Mouse (Mus musculus): ENCODE measurements around the gene Fancc. TPM values are rescaled to one million over a fixed set of nuclear protein-coding genes. Genes with fewer than 3 reads are reported as not detected.

Fancc gene
- polyA plus RNA-seq (2015; fragmentation: Nextera tagmentation; extraction: Ambion mirVana) = 21.0 and 21.2 TPM in 2 replicates

- Histone ChIP-seq H3K4me1 (peaks cover 8% of the 10 kb centered on the region), H3K4me2 (peak within 1 kb of the TSS; percentile 46), H3K27me3 (no peaks in the 10 kb centered on the region), H3K27ac (peak within 1 kb of the TSS; percentile 71; the same call in 1 of the 2 replicates), H3K9me3 (no peaks in the 10 kb centered on the region), H3K4me3 (no peak within 1 kb of the TSS), H3K9ac (peak within 1 kb of the TSS; percentile 44; the same call in 1 of the 2 replicates), H3K36me3 (no peaks in the 10 kb centered on the region)
- 18% methylated on average over 23 of the region's 23 CpGs for WGBS
- ATAC-seq (ENCODE audit: insufficient number of reproducible peaks, insufficient read depth, low FRiP score, low TSS enrichment, low read depth) = no peak
Observed at GRCm38 (mm10) chr13:63496646-63497582, at the start of gene Fancc. TSS of gene Fancc (minus strand) at chr13:63497278.

DNA sequence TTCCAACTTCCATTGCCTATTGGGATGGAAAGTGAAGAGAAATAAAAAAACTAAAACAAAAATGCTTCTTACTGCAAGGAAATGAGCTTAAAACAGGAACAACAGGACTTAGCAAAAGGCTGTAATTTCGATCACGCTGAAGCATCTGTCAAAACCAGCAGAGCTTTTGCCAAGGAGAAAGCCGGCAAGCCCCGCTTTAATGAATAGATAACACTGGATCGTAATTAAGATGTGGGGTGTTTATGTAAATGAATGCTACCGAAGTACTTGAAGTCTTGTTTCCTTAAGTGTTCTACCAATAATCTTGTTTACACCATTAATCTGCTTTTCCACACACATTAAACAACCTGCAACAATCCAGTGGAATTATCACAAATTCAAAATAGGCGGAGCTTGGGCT, 48.2 kb upstream of the Fancc start:
- Histone ChIP-seq H3K9ac (no peak overlapping the region), H3K4me3 (no peak overlapping the region), H3K27ac (no peak overlapping the region), H3K9me3 (no peaks in the 10 kb centered on the region), H3K4me2 (no peak overlapping the region), H3K36me3 (peaks cover 67% of the 10 kb centered on the region), H3K27me3 (no peaks in the 10 kb centered on the region), H3K4me1 (peaks cover 25% of the 10 kb centered on the region)
- 77% methylated on average over 7 of the region's 7 CpGs for whole genome bisulfite sequencing
- ATAC-seq (ENCODE audit: insufficient number of reproducible peaks, insufficient read depth, low FRiP score, low TSS enrichment, low read depth) = no peak

DNA sequence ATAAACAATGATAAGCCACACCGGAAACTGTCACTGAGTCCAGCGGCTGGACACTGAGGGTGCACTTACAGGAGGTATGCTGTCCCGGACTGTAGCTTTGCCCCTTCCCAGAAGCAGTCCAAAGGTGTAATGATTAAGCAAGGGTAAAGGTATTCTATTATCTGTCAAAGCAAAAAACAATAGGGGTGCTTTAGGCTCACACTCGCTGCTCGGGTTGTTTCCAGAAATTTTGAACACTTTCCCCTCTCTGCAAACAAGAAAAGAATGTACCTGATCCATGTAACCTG, 47.8 kb upstream of the Fancc start:
- Histone ChIP-seq H3K27me3 (no peaks in the 10 kb centered on the region), H3K9me3 (no peaks in the 10 kb centered on the region), H3K4me1 (peaks cover 21% of the 10 kb centered on the region), H3K4me2 (no peak overlapping the region), H3K36me3 (peaks cover 68% of the 10 kb centered on the region), H3K27ac (no peak overlapping the region), H3K9ac (no peak overlapping the region), H3K4me3 (no peak overlapping the region)
- 69% methylated on average over 5 of the region's 5 CpGs for WGBS
- no peak for ATAC-seq (ENCODE audit: insufficient number of reproducible peaks, insufficient read depth, low FRiP score, low TSS enrichment, low read depth)

DNA sequence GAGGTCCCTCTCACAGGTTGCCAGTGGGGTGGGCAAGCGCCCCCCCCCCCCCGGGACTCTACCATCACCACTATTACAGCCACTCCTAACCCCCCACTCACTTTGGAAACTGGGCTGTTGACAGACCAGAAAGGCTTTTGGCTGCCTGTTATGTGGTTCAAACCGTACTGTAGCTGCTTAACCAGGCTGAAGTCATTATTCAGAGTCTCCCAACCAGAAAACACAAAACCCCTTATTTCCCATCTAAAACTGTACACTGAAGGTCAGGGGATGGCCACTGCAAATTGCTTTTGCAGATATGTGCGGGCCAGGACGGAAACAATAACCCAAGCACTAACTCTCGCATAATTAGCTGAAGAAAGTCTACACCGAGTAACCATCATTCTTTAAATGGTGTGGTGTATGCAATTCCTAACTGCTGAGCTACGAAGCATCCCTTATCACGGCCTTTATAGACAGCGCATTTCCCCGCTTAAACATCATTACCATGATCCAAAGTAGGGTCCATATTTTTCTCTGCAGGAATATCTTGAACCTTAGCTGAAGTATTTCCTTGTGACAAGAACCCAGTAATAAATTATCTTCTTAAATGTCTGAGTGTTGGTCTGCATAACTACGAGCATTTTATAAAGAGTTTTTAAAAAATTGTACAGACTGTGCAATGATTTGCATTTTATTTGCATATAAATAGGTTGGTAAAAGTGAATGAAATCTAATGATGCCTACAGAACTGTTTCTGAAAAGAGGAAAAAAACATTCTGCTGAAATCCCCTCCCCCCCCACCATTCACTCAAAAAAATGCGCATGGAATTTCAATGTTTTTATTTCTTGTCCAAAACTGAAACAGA, 47.3 kb upstream of the Fancc start:
- no peak overlapping the region for H3K4me3 ChIP-seq
- no peak overlapping the region for H3K27ac ChIP-seq
- H3K36me3 ChIP-seq = peaks cover 74% of the 10 kb centered on the region
- H3K4me1 ChIP-seq = peaks cover 17% of the 10 kb centered on the region
- H3K4me2 ChIP-seq = no peak overlapping the region
- no peaks in the 10 kb centered on the region for H3K9me3 ChIP-seq
- no peak for ATAC-seq (ENCODE audit: insufficient number of reproducible peaks, insufficient read depth, low FRiP score, low TSS enrichment, low read depth)
- 65% methylated on average over 13 of the region's 13 CpGs for WGBS
- no peaks in the 10 kb centered on the region for H3K27me3 ChIP-seq
- no peak overlapping the region for H3K9ac ChIP-seq

DNA sequence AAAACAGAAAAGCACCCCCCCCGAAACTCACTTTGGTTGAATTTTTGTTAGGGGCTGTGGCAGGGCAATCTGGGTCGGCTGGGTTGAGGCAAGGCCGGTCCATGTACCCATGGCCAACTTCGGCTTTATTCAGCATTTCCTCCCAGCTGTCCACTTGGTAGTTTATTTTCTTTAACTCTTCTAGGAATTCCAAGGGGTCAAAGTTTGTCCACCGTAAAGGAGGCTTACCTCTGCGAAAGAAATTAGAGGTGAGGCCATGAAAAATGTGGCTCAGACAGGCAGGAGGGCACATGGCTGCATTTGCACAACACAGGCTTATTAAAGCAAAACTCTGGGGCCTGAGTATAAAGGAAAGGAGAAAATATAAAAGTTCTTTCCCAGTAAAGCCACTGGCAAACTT, 46.4 kb upstream of the Fancc start:
- Histone ChIP-seq H3K27me3 (no peaks in the 10 kb centered on the region), H3K4me3 (no peak overlapping the region), H3K27ac (no peak overlapping the region), H3K4me1 (peaks cover 10% of the 10 kb centered on the region), H3K4me2 (no peak overlapping the region), H3K36me3 (peaks cover 83% of the 10 kb centered on the region), H3K9me3 (no peaks in the 10 kb centered on the region), H3K9ac (no peak overlapping the region)
- no peak for ATAC-seq (ENCODE audit: insufficient number of reproducible peaks, insufficient read depth, low FRiP score, low TSS enrichment, low read depth)
- WGBS = 49% methylated on average over 6 of the region's 6 CpGs

DNA sequence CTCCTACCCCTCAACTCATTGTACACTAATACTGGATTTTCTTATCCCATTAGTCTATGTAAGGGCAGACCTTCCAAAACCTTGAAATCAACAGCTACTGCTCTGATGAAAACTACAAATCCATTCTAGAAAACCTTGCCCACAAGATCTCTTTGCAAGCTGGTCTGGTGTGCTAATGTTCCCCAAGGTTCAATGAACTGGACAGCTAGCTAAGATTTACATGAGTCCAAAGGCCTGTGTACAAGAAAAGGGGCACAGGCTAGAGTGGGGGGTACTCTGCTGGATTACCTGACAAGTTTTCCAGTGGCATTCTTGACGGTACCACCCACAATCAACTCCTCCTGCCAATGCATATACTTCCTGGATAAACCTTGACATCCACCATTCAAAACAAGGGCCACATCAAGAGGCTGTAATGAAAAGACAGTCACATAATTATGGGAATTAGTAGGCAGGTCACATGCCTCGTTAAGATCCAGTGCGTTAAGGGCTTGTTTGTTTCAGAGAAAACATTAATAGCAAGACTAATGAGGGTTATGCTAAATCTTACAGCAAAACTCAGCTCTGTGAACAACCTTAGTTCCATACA, 45.8 kb upstream of the Fancc start:
- Histone ChIP-seq H3K9ac (no peak overlapping the region), H3K27ac (no peak overlapping the region), H3K4me3 (no peak overlapping the region), H3K4me2 (no peak overlapping the region), H3K9me3 (no peaks in the 10 kb centered on the region), H3K4me1 (peaks cover 7% of the 10 kb centered on the region; the same call in 1 of the 2 replicates), H3K27me3 (no peaks in the 10 kb centered on the region), H3K36me3 (peaks cover 88% of the 10 kb centered on the region)
- ATAC-seq (ENCODE audit: insufficient number of reproducible peaks, insufficient read depth, low FRiP score, low TSS enrichment, low read depth) = no peak
- WGBS = 68% methylated on average over 3 of the region's 3 CpGs

GRCm38 (mm10) chr13:63541510-63541909, 44.4 kb upstream of the Fancc start:
- no peak for ATAC-seq (ENCODE audit: insufficient number of reproducible peaks, insufficient read depth, low FRiP score, low TSS enrichment, low read depth)
- no peak overlapping the region for H3K9ac ChIP-seq
- no peak overlapping the region for H3K4me2 ChIP-seq
- peaks cover 7% of the 10 kb centered on the region; the same call in 1 of the 2 replicates for H3K4me1 ChIP-seq
- H3K4me3 ChIP-seq = no peak overlapping the region
- no peaks in the 10 kb centered on the region for H3K27me3 ChIP-seq
- no peak overlapping the region for H3K27ac ChIP-seq
- H3K9me3 ChIP-seq = no peaks in the 10 kb centered on the region
- H3K36me3 ChIP-seq = peaks cover 93% of the 10 kb centered on the region

- 90% methylated on average over 12 of the region's 12 CpGs for WGBS
- Histone ChIP-seq H3K4me1 (peaks cover 7% of the 10 kb centered on the region; the same call in 1 of the 2 replicates), H3K9me3 (no peaks in the 10 kb centered on the region), H3K4me2 (no peak overlapping the region), H3K27me3 (no peaks in the 10 kb centered on the region), H3K36me3 (peaks cover 93% of the 10 kb centered on the region), H3K4me3 (no peak overlapping the region), H3K27ac (no peak overlapping the region), H3K9ac (no peak overlapping the region)
- no peak for ATAC-seq (ENCODE audit: insufficient number of reproducible peaks, insufficient read depth, low FRiP score, low TSS enrichment, low read depth)
Observed at GRCm38 (mm10) chr13:63540584-63540983, 43.5 kb upstream of the Fancc start.

- 80% methylated on average over 4 of the region's 4 CpGs for whole genome bisulfite sequencing
- no peak overlapping the region for H3K27ac ChIP-seq
- no peak for ATAC-seq (ENCODE audit: insufficient number of reproducible peaks, insufficient read depth, low FRiP score, low TSS enrichment, low read depth)
Observed at GRCm38 (mm10) chr13:63534981-63535380, 37.9 kb upstream of the Fancc start.

DNA sequence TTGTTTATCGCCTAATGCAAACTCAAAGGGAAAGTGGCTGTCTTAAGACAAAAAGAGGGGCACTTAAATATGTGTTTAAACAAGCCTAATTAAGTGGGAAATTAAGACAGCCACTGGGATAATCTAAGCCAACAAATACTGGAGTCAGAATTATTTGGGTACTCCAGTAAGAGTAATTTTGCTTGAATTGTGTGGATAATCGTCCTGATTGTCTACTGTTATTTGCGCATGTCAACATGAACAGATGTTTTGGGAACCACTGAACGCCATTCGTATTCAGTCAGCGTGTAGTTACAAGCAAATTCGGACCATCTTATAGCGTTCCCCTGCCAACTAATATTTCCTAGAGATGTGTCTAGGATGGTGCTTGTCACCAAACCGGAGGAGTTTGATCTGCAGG, 33.8 kb upstream of the Fancc start:
- Histone ChIP-seq H3K9me3 (no peaks in the 10 kb centered on the region), H3K4me1 (peaks cover 55% of the 10 kb centered on the region), H3K9ac (no peak overlapping the region), H3K4me3 (no peak overlapping the region), H3K27ac (no peak overlapping the region), H3K4me2 (no peak overlapping the region), H3K36me3 (peaks cover 84% of the 10 kb centered on the region), H3K27me3 (no peaks in the 10 kb centered on the region)
- WGBS = 73% methylated on average over 9 of the region's 9 CpGs
- ATAC-seq (ENCODE audit: insufficient number of reproducible peaks, insufficient read depth, low FRiP score, low TSS enrichment, low read depth) = no peak

More at GRCm38 (mm10) chr13:63534981-63535380, 37.9 kb upstream of the Fancc start:
- Histone ChIP-seq H3K4me2 (no peak overlapping the region), H3K9me3 (no peaks in the 10 kb centered on the region), H3K9ac (no peak overlapping the region), H3K36me3 (peaks cover 99% of the 10 kb centered on the region), H3K4me1 (peaks cover 17% of the 10 kb centered on the region), H3K27me3 (no peaks in the 10 kb centered on the region), H3K4me3 (no peak overlapping the region)

DNA sequence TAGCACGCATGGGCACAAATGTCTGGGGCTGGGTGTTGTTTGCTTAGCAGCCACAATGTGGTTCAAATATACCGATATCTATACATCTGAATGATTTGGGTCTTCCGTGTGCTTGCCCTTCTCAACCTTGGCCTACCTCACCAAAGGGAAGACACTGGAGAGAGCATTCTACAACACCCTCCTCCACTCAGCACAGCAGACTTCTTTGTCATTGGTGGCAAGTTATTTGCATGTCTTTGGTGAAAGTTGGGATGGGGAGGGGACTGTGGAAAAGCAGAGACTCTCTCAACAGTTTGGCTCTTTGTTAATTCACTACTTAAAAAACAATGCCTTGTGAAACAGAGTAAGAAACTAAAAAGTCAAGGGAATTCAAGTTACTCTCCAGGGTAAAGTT, 33.3 kb upstream of the Fancc start:
- Histone ChIP-seq H3K9me3 (no peaks in the 10 kb centered on the region), H3K4me1 (peaks cover 60% of the 10 kb centered on the region), H3K4me3 (no peak overlapping the region), H3K27me3 (no peaks in the 10 kb centered on the region), H3K4me2 (no peak overlapping the region), H3K27ac (no peak overlapping the region; the same call in 1 of the 2 replicates), H3K36me3 (peaks cover 79% of the 10 kb centered on the region), H3K9ac (no peak overlapping the region)
- ATAC-seq (ENCODE audit: insufficient number of reproducible peaks, insufficient read depth, low FRiP score, low TSS enrichment, low read depth) = no peak
- 53% methylated on average over 3 of the region's 3 CpGs for WGBS

Data from embryonic facial prominence, embryonic 13.5 days (tissue).